Mouse (Mus musculus): ENCODE data around the gene Gm10310.
"Not testable (repeated sequence)": the region's sequence is repeated elsewhere in the genome, so short reads cannot be mapped to it uniquely, and the experiment has no call there.

The Gm10310 gene

GRCm38 (mm10) chr10:129984962-129985361, at the start of gene Gm10310:
Gene Gm10310 (minus strand): TSS chr10:129985062.
- not testable (repeated sequence) for DNase-seq

DNA sequence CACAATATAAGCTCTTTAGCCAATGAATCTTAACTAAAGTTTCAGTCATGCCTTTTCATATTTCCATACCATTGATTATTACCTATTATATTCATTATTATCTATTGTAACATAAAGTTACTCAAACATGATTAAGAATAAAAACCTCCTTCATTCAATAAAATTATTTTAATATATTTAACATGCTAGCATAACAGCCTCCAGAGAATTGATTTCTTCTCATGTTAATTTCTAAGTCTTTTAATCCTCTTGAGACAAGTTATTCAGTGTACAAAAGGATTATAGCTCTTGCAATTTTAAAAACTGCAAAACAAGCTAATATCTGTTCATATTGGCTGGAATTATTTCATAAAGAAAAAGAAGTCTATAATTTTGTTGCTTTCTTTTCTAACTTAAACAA, 45.2 kb upstream of the Gm10310 start, which contains the start of gene Olfr821:
TSS of gene Olfr821 (plus strand) at position 301 of the 400 bp plus-strand sequence.
- no peak for DNase-seq

DNA sequence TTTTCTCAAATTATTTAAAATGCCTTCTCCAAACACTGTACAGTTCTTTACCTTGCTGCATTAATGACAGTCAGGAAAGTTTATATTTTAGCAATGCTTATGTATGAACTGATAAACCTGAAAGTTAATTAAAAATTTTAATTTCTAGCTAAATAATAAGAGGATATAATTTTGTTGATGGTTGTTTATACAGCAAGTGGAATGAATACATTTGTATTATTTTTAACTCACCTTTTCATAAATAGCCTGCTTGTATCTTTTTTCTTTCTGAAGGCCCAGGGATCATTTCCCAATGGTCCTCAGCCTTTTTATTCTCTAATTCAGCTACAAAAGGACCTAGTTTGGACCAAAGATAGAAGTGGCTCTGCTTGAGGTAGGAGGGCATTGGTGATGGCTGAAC, 27.5 kb upstream of the Gm10310 start, which contains the start of gene Olfr820:
TSS of gene Olfr820 (plus strand) at position 301 of the 400 bp plus-strand sequence.
- no peak for DNase-seq

GRCm38 (mm10) chr10:130005366-130005765, 20.5 kb upstream of the Gm10310 start:
- DNase-seq, result not testable (repeated sequence)

DNA sequence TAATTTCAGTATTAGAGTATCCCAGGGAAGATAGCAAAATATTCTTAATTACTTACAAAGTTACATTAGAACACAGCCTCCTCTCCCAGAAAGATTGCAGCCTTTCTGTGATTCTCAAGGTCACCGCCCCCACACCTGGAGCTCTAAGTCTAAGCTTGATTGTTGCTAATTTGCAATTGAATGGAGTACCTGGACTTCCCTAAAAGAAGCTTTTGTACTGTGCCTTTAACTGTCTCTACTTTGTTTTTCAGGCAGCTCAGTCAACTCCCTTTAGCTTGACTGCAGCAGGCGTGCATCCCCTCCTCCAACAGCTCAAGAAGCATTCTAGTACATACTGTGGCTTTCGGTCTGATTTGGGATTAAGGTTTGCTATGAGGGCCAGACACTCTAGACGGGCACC, 19.2 kb upstream of the Gm10310 start:
- not testable (repeated sequence) for DNase-seq

GRCm38 (mm10) chr10:129981867-129982266, 3.0 kb downstream of the Gm10310 start:
- not testable (repeated sequence) for DNase-seq

DNA sequence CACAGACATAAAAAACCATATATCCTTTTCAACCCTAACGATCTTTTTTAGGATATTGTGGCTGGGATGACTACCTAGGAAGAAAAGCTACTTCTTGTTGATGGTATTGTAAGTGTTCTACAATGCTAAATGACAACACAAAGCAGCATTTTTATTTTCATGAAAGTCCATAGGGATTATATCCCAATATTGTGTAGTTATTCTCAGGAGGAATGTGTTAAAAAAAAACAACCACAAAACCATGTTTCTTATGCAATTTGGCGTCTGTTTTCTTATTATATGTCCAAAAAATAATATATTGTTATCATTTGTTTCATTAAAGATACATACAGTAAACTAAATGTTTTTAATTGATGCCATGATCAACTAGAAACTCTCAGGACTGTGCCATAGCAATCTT, 8.8 kb downstream of the Gm10310 start, which contains the start of gene Olfr247:
TSS of gene Olfr247 (minus strand) at position 101 of the 400 bp plus-strand sequence.
- DNase-seq, result not testable (repeated sequence)

GRCm38 (mm10) chr10:129972994-129973393, 11.9 kb downstream of the Gm10310 start:
- not testable (repeated sequence) for DNase-seq

- DNase-seq, result not testable (repeated sequence)
These were observed 17.7 kb downstream of the Gm10310 start, which contains the start of gene Olfr819 for GRCm38 (mm10) chr10:129967166-129967565. Gene Olfr819 (minus strand): TSS chr10:129967266.

DNA sequence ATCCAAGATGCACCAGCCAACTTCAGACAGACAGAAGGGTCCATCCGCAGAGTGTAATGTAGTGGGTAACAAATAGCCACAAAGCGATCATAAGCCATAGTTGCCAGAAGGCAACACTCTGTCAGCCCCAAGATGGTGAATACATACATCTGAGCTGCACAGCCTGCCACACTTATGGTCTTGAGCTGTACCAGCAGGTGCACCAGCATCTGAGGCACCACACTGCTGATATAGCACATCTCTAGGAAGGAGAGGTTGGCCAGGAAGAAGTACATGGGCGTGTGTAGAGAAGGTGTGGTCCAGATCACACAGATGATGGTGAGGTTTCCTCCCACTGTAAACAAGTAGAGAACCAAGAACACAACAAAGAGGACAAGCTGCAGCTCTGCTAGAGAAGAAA, 18.6 kb downstream of the Gm10310 start:
- DNase-seq, result not testable (repeated sequence)

DNA sequence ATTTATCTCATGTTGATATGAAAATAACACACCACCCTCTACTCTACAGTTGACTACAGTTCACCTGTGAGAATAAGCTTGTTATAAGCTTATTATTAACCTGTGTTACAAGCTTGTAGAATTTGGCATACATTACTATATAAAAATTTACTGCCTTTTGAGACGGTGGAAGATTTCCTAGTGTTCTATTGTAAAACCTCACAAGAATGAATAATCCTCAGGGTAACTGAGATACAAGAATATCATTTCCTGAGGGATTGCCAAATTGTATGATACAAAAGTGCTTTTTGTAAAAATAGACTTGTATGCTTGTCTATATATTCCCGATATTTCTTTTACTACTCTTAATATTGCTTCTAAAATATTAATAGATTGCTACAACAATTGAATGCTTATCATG, 35.9 kb downstream of the Gm10310 start, which contains the start of gene Olfr818:
TSS of gene Olfr818 (minus strand) at position 101 of the 400 bp plus-strand sequence.
- DNase-seq, result no peak
